ENCODE assay signal across 8 mouse cellular contexts in the genomic region with DNA sequence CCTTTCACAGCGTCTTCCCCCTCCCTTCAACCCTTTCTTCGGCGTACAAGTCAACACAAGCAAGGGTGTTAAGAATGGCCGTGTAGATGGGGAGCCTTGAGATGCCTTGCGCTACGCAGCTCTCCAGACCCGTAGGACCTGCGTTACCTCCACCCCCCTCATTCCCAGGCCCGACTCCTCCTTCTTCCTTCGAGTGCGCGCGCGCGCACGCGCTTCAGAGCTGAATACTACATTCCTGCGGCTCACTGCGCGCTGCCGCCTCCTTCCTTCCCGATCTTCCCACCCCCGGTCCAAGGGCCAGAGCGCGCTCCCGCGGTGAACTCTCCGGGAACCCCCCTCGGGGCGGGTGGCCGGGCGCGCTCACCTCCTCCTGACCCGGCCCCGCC. TPM values are rescaled to one million over a fixed set of nuclear protein-coding genes. Genes with fewer than 3 reads are reported as not detected.
A peak's percentile ranks its signal among the peaks of the same experiment; 100 is the strongest.
DNase-seq lines count a peak whose midpoint lies in the region; ATAC-seq and TF ChIP-seq lines count a peak whose summit lies in the region.

No protein-coding gene starts in this region.

- no peak for TF ChIP-seq CTCF in left cerebral cortex, adult 2 months (IDR thresholded peaks at IDR 0.05)

- H3K79me2 ChIP-seq in macrophage (ENCODE audit: inconsistent target) = peaks cover 30% of the 10 kb centered on the region

- intact Hi-C loops in left cerebral cortex, adult 2 months (cut with DNase I) = loop anchor here (2.0 kb wide), 1 partner anchor 32 kb away; a partner anchor contains a TSS

- peak overlapping the region; percentile 82 for H3K9ac ChIP-seq in hindbrain, embryonic 16.5 days (ENCODE audit: low read depth, low read length)

- peaks cover 28% of the 10 kb centered on the region for H3K27me3 ChIP-seq in hindbrain, embryonic 16.5 days (replicated peaks; ENCODE audit: control insufficient read depth, insufficient read depth, low read length)

- peak overlapping the region; percentile 100 for H3K4me2 ChIP-seq in hindbrain, embryonic 16.5 days (ENCODE audit: low read length)

- peak overlapping the region; percentile 85 for H3K27ac ChIP-seq in hindbrain, embryonic 16.5 days (ENCODE audit: low read depth, low read length)
- peak overlapping the region; percentile 97 for H3K27ac ChIP-seq in left cerebral cortex, adult 2 months
- H3K27ac ChIP-seq in macrophage = peak overlapping the region; percentile 69

- H3K4me1 ChIP-seq in hindbrain, embryonic 16.5 days (ENCODE audit: control insufficient read depth, insufficient read depth, low read depth, low read length) = peaks cover 30% of the 10 kb centered on the region

- H3K36me3 ChIP-seq in hindbrain, embryonic 16.5 days (ENCODE audit: control insufficient read depth, insufficient read depth, low read length) = no peaks in the 10 kb centered on the region
- no peaks in the 10 kb centered on the region for H3K36me3 ChIP-seq in macrophage (ENCODE audit: inconsistent target)

- WGBS in hindbrain, embryonic 16.5 days = under 1% methylated on average over 34 of the region's 35 CpGs
- under 1% methylated on average over 31 of the region's 35 CpGs for WGBS in macrophage (ENCODE audit: missing documents)

- peak; percentile 79 for ATAC-seq in hindbrain, embryonic 16.5 days

- no peaks in the 10 kb centered on the region for H3K9me3 ChIP-seq in hindbrain, embryonic 16.5 days (ENCODE audit: control insufficient read depth, low read length)

- DNase-seq in WW6 (ENCODE audit: low read depth, low spot score) = peak; percentile 93
- DNase-seq in cerebellum, postnatal 25 days = peak; percentile 90 to 94
- peak; percentile 94 for DNase-seq in gastrocnemius, adult 18-20 months (ENCODE audit: low spot score)
- DNase-seq in left cerebral cortex, adult 2 months (ENCODE audit: extremely low spot score in 1 of 2, low spot score in 2 of 2) = peak; percentile 84 to 89
- peak; percentile 91 for DNase-seq in right cerebral cortex, adult 18-20 months
- peak; percentile 95 to 97 for DNase-seq in urinary bladder, postnatal 36 days (ENCODE audit: low spot score in 2 of 2)

- H3K4me3 ChIP-seq in hindbrain, embryonic 16.5 days (ENCODE audit: low read length) = peak overlapping the region; percentile 64
- peak overlapping the region; percentile 65 for H3K4me3 ChIP-seq in left cerebral cortex, adult 2 months
- H3K4me3 ChIP-seq in macrophage (ENCODE audit: inconsistent target) = peak overlapping the region; percentile 50

RNA-seq across cellular contexts. Expression of a gene that starts 10.5 kb away (rescaled TPM):
- total RNA-seq in gastrocnemius, adult 18-20 months (2021) = 10 to 100 TPM in 1 of 2 experiments, 1 to 10 TPM in 1; 5.9 to 11.6 TPM
- polyA plus RNA-seq in hindbrain, embryonic 16.5 days (2015; fragmentation: Nextera tagmentation; extraction: Ambion mirVana) = 5.6 and 7.6 TPM in 2 replicates
- 10 to 100 TPM; 13.8 to 17.1 TPM for total RNA-seq in left cerebral cortex, adult 2 months (2021)
- 10 to 100 TPM in 25 of 26 experiments, 1 to 10 TPM in 1; 9.2 to 63.4 (median 21.5) TPM for total RNA-seq in macrophage (2018; cell fraction: chromatin; rRNA removed)
- total RNA-seq in macrophage (2018; cell fraction: cytosol; rRNA removed) = 10 to 100 TPM in 25 of 26 experiments, 1 to 10 TPM in 1; 9.0 to 21.1 (median 17.2) TPM
- total RNA-seq in macrophage (2018; cell fraction: nucleus; rRNA removed) = 10 to 100 TPM; 14.7 to 49.4 (median 23.3) TPM
- polyA plus RNA-seq in macrophage (2018) = 4.7 to 19.6 TPM (median 7.5 TPM) in 3 replicates

RNA-seq across cellular contexts. Expression of a gene that starts 15.1 kb away (rescaled TPM):
- total RNA-seq in gastrocnemius, adult 18-20 months (2021) = 1 to 10 TPM; 1.1 to 1.2 TPM
- polyA plus RNA-seq in hindbrain, embryonic 16.5 days (2015; fragmentation: Nextera tagmentation; extraction: Ambion mirVana) = 1.1 and 2.0 TPM in 2 replicates
- total RNA-seq in left cerebral cortex, adult 2 months (2021) = 1 to 10 TPM in 1 of 2 experiments, under 1 TPM in 1; 0.86 to 1.3 TPM
- 10 to 100 TPM in 1 of 26 experiments, 1 to 10 TPM in 25; 1.1 to 10.8 (median 4.2) TPM for total RNA-seq in macrophage (2018; cell fraction: chromatin; rRNA removed)
- total RNA-seq in macrophage (2018; cell fraction: cytosol; rRNA removed) = 10 to 100 TPM in 10 of 26 experiments, 1 to 10 TPM in 16; 5.1 to 12.2 (median 8.6) TPM
- total RNA-seq in macrophage (2018; cell fraction: nucleus; rRNA removed) = 10 to 100 TPM in 24 of 26 experiments, 1 to 10 TPM in 2; 8.5 to 27.7 (median 18.2) TPM
- polyA plus RNA-seq in macrophage (2018) = 3.5 to 14.3 TPM (median 5.0 TPM) in 3 replicates

RNA-seq across cellular contexts. Expression of a gene that starts 23.5 kb away (rescaled TPM):
- total RNA-seq in gastrocnemius, adult 18-20 months (2021) = not detected
- 0.06 and 0.14 TPM in 2 replicates for polyA plus RNA-seq in hindbrain, embryonic 16.5 days (2015; fragmentation: Nextera tagmentation; extraction: Ambion mirVana)
- not detected for total RNA-seq in left cerebral cortex, adult 2 months (2021)
- not detected for total RNA-seq in macrophage (2018; cell fraction: chromatin; rRNA removed)
- not detected for total RNA-seq in macrophage (2018; cell fraction: cytosol; rRNA removed)
- not detected for total RNA-seq in macrophage (2018; cell fraction: nucleus; rRNA removed)
- polyA plus RNA-seq in macrophage (2018) = not detected in 3 replicates

RNA-seq across cellular contexts. Expression of a gene that starts 32.4 kb away (rescaled TPM):
- total RNA-seq in gastrocnemius, adult 18-20 months (2021) = 10 to 100 TPM; 15.7 to 16.4 TPM
- polyA plus RNA-seq in hindbrain, embryonic 16.5 days (2015; fragmentation: Nextera tagmentation; extraction: Ambion mirVana) = 65.9 and 67.6 TPM in 2 replicates
- 10 to 100 TPM; 40.6 to 42.8 TPM for total RNA-seq in left cerebral cortex, adult 2 months (2021)
- total RNA-seq in macrophage (2018; cell fraction: chromatin; rRNA removed) = 10 to 100 TPM in 4 of 26 experiments, 1 to 10 TPM in 22; 2.6 to 13.6 (median 6.1) TPM
- total RNA-seq in macrophage (2018; cell fraction: cytosol; rRNA removed) = 100 to 1,000 TPM in 1 of 26 experiments, 10 to 100 TPM in 25; 52.1 to 102 (median 74.8) TPM
- total RNA-seq in macrophage (2018; cell fraction: nucleus; rRNA removed) = 10 to 100 TPM; 13.5 to 78.9 (median 54.2) TPM
- polyA plus RNA-seq in macrophage (2018) = 49.9 to 84.0 TPM (median 66.7 TPM) in 3 replicates

RNA-seq across cellular contexts. Expression of a gene that starts 42.3 kb away (rescaled TPM):
- total RNA-seq in gastrocnemius, adult 18-20 months (2021) = 1 to 10 TPM; 5.9 to 7.8 TPM
- polyA plus RNA-seq in hindbrain, embryonic 16.5 days (2015; fragmentation: Nextera tagmentation; extraction: Ambion mirVana) = 35.5 and 43.3 TPM in 2 replicates
- 10 to 100 TPM; 28.5 to 30.4 TPM for total RNA-seq in left cerebral cortex, adult 2 months (2021)
- total RNA-seq in macrophage (2018; cell fraction: chromatin; rRNA removed) = 100 to 1,000 TPM in 1 of 26 experiments, 10 to 100 TPM in 25; 36.0 to 107 (median 63.6) TPM
- total RNA-seq in macrophage (2018; cell fraction: cytosol; rRNA removed) = 10 to 100 TPM; 11.4 to 28.7 (median 19.8) TPM
- total RNA-seq in macrophage (2018; cell fraction: nucleus; rRNA removed) = 10 to 100 TPM; 12.8 to 61.6 (median 32.1) TPM
- 10.6 to 26.7 TPM (median 14.8 TPM) in 3 replicates for polyA plus RNA-seq in macrophage (2018)

Comparison
In these comparisons a context has a peak if more than half of its experiments do, and no peak if none do; other contexts are left out.
1. Peak in every context shown above with its lines: DNase-seq, ATAC-seq, H3K4me3 ChIP-seq and H3K27ac ChIP-seq.